Mouse (Mus musculus) forebrain, embryonic 16.5 days (tissue): ENCODE measurements around the gene Zswim8. TPM values are rescaled to one million over a fixed set of nuclear protein-coding genes. Genes with fewer than 3 reads are reported as not detected.
A peak's percentile ranks its signal among the peaks of the same experiment; 100 is the strongest.
"Not testable (repeated sequence)": the region's sequence is repeated elsewhere in the genome, so short reads cannot be mapped to it uniquely, and the experiment has no call there.

Source experiments
- ATAC-seq: fragments of 200-750 bp; cut with Nextera tagmentation; 2 replicates; pipeline ENCODE4 v1.8.0; 2017; ENCODE audit warnings: mild to moderate bottlenecking, moderate library complexity
- H3K27ac ChIP-seq: fragments of 300-500 bp; sonication (generic); 2 replicates; pipeline ENCODE4 v1.5.1; 2014; ENCODE audit warnings: low read length, control low read depth
- H3K27me3 ChIP-seq: fragments of 300-500 bp; sonication (generic); replicated peaks from 2 replicates; pipeline ENCODE4 v1.6.1; 2014; ENCODE audit warnings: low read length; ENCODE audit not compliant: control insufficient read depth, insufficient read depth
- H3K36me3 ChIP-seq: fragments of 300-500 bp; sonication (generic); 2 replicates; pipeline ENCODE4 v1.6.1; 2014; ENCODE audit not compliant: control insufficient read depth, insufficient read depth
- H3K4me1 ChIP-seq: fragments of 300-500 bp; sonication (generic); replicated peaks from 2 replicates; pipeline ENCODE4 v1.6.1; 2014; ENCODE audit warnings: low read length; ENCODE audit not compliant: control insufficient read depth, insufficient read depth
- H3K4me2 ChIP-seq: fragments of 300-500 bp; sonication (generic); 2 replicates; pipeline ENCODE4 v1.6.1; 2014; ENCODE audit warnings: mild to moderate bottlenecking, low read length, control low read depth
- H3K4me3 ChIP-seq: fragments of 300-500 bp; sonication (generic); replicated peaks from 2 replicates; pipeline ENCODE4 v1.5.1; 2014; ENCODE audit warnings: mild to moderate bottlenecking, low read length, control low read depth
- H3K9ac ChIP-seq: fragments of 300-500 bp; sonication (generic); replicated peaks from 2 replicates; pipeline ENCODE4 v1.6.1; 2014; ENCODE audit warnings: low read depth, low read length, control low read depth
- H3K9me3 ChIP-seq: fragments of 300-500 bp; sonication (generic); 2 replicates; pipeline ENCODE4 v1.6.1; 2016; ENCODE audit warnings: low read length; ENCODE audit not compliant: control insufficient read depth
- WGBS: fragments of 180-500 bp; shearing (Covaris S2); extraction: QIAGEN DNeasy Blood & Tissue Kit; methylation state at CpG from one replicate; pipeline ENCODE4 v1.1.7; 2014; 5-methylcytosine and 5-hydroxymethylcytosine counted together
- polyA plus RNA-seq: library from polyadenylated mRNA; unstranded; fragments of >200 nt; fragmentation: Nextera tagmentation; extraction: Ambion mirVana; gene quantifications from 2 replicates; pipeline ENCODE4 v1.2.1, GENCODE M21; 2015

The Zswim8 gene
- polyA plus RNA-seq, 1 experiment from 2014 or later, result 55.9 TPM

DNA sequence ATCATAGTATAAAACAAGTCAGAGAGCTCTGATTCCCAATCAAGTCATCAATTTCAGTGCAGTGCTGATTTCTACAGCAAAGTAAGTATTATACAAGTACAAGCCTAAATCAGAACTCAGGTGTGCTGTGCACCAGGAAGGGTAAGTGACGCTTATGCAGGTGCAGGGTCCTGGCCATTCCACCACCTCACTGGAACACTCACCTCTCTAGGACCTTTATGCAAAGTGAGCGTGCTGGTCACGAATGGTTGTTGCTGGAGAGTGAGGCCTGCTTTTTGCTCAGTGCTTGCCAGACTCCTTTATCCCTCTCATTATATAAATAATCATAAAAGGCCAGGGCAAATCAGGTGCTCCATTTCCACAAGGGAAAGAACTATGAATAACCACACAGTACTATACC, 7.0 kb upstream of the Zswim8 start:
- Histone ChIP-seq H3K27ac (no peak overlapping the region), H3K4me3 (no peak overlapping the region), H3K4me1 (peaks cover 63% of the 10 kb centered on the region), H3K4me2 (no peak overlapping the region), H3K36me3 (no peaks in the 10 kb centered on the region), H3K27me3 (no peaks in the 10 kb centered on the region), H3K9me3 (no peaks in the 10 kb centered on the region), H3K9ac (no peak overlapping the region)
- ATAC-seq, result no peak
- WGBS, result 90% methylated on average over 3 of the region's 3 CpGs

DNA sequence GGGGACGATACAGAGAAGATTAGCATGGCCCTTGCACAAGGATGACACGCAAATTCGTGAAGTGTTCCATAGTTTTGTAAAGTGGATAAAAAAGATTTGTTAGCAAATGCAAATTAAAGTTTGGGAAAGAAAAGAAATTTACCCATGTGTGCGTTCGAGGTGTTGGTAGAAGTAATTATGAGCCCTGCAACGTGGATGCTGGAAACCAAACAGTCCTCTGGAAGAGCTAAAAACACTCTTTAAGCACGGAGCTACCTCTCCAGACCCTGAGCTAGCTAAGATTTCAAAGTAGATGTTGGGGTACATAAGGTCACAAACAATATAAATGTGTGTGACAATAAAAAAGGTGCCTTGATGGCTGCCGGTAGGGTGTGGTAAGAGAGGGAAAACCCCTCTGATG, 5.8 kb upstream of the Zswim8 start:
- Histone ChIP-seq H3K4me1 (peaks cover 54% of the 10 kb centered on the region), H3K9ac (no peak overlapping the region; the same call in 1 of the 2 replicates), H3K36me3 (no peaks in the 10 kb centered on the region), H3K4me2 (peak overlapping the region; percentile 64), H3K27ac (no peak overlapping the region), H3K4me3 (peak overlapping the region; percentile 82; the same call in 1 of the 2 replicates), H3K9me3 (no peaks in the 10 kb centered on the region), H3K27me3 (no peaks in the 10 kb centered on the region)
- WGBS, result 73% methylated on average over 8 of the region's 8 CpGs
- no peak for ATAC-seq

DNA sequence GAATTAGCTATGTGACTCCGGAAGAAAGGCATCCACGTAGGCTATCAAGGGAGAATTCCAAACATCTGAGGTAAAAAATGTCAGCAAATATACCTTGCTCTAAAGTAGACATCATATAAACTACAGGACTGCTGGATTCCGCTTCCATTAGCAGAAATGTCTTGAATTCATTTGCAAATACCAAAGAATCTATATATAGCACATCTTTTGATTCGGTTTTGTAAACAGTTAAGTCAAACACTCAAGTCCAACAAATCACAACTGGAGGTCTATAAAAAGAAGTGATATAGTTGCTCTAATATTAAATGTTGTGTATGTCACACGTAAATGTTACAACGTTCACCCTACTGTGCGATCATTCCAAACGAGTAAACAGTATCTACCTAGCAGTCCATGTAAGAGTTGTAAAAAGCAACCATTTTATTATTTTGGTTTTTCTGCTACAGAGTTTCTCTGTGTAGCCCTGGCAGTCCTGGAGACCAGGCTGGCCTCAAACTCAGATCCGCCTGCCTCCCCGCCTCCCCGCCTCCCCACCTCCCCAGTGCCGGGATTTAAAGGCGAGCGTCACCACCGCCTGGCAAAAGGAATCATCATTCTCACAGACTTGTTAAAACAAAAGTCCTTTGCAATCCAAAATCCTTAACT, 5.1 kb upstream of the Zswim8 start:
- Histone ChIP-seq H3K4me2 (peak overlapping the region; percentile 64), H3K36me3 (no peaks in the 10 kb centered on the region), H3K27ac (peak overlapping the region; percentile 92), H3K4me1 (peaks cover 50% of the 10 kb centered on the region), H3K4me3 (peak overlapping the region; percentile 82), H3K9me3 (no peaks in the 10 kb centered on the region), H3K27me3 (no peaks in the 10 kb centered on the region), H3K9ac (peak overlapping the region; percentile 87)
- 13% methylated on average over 15 of the region's 15 CpGs for WGBS
- ATAC-seq, result peak; percentile 26

DNA sequence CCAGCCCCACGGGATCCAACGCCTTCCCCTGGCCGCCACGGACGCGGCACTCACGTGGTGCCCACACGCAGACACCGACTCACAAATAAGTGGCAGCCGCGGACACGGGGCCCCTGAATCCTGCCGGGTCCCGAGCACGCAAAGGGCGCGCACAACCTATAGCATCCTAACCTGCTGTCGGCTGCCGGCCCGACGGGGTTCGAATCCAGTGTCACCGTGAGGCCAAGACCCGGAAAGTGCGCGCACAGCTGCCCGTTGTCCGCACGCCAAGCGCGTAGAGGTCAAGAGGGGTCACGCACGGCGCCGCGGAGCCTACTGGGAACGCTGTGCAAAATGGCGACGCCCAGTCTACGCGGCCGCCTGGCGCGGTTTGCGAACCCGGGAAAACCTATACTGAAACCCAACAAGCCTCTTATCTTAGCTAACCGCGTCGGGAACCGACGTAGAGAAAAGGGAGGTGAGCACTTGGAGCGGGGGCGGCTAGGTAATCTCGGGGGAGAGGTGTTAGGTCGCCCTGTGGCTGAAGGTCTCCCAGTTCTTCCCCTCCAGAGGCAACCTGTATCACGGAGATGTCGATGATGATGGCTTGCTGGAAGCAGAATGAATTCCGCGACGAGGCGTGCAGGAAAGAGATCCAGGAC, 4.5 kb upstream of the Zswim8 start, which contains the start of gene Chchd1:
Gene Chchd1, plus strand, starts transcription at position 266 of the 641 bp plus-strand sequence.
- WGBS, result under 1% methylated on average over 61 of the region's 61 CpGs
- peak within 1 kb of the TSS; percentile 82 for H3K4me3 ChIP-seq
- H3K9ac ChIP-seq, result peak within 1 kb of the TSS; percentile 87
- peak within 1 kb of the TSS; percentile 64 for H3K4me2 ChIP-seq
- no peaks in the 10 kb centered on the region for H3K27me3 ChIP-seq
- H3K9me3 ChIP-seq, result no peaks in the 10 kb centered on the region
- H3K36me3 ChIP-seq, result no peaks in the 10 kb centered on the region
- H3K27ac ChIP-seq, result peak within 1 kb of the TSS; percentile 92
- peak; percentile 64 for ATAC-seq
- peaks cover 43% of the 10 kb centered on the region for H3K4me1 ChIP-seq

DNA sequence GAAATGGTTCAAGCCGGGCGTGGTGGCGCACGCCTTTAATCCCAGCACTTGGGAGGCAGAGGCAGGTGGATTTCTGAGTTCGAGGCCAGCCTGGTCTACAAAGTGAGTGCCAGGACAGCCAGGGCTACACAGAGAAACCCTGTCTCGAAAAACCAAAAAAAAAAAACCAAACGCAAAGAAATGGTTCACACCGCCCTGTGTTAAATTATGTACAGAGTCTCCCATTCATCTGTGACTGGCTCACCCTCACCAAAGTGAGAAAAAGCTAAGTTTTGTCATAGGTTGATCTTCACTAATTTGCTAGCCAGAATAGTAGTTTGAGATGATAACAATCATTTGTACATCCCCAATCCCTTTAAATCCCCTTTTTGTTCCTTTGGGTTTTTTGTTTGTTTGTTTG, 3.9 kb upstream of the Zswim8 start:
- Histone ChIP-seq H3K4me1 (peaks cover 41% of the 10 kb centered on the region), H3K27ac (peak overlapping the region; percentile 92), H3K4me3 (peak overlapping the region; percentile 82), H3K4me2 (peak overlapping the region; percentile 64), H3K9ac (peak overlapping the region; percentile 87)
- H3K36me3 ChIP-seq, H3K27me3 ChIP-seq, ATAC-seq, H3K9me3 ChIP-seq: not testable (repeated sequence)
- 10% methylated on average over 8 of the region's 8 CpGs for WGBS

DNA sequence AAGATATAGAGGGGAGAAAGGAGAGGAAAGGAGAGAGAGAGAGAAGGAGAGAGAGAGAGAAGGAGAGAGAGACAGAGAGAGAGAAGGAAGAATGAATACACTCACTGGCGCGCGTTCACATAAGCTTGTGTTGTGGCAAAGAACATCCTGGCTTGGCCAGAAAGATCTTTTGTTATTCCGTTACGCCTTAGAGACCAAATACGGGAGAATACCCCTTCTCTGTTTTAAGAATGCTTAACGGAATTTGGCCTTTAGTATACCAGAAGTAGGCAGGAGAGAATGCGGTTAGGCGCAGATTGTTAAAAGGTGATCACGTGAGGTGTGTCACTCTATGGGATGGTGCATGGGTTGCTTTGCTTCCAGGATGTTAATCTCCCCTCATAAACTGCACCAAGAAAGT, 887 bp downstream of the Zswim8 start:
- 4% methylated on average over 10 of the region's 10 CpGs for WGBS
- no peaks in the 10 kb centered on the region for H3K27me3 ChIP-seq
- ATAC-seq, result no peak
- H3K9me3 ChIP-seq, result no peaks in the 10 kb centered on the region
- peak overlapping the region; percentile 85 for H3K4me2 ChIP-seq
- H3K27ac ChIP-seq, result peak overlapping the region; percentile 84
- peak overlapping the region; percentile 99 for H3K9ac ChIP-seq
- peak overlapping the region; percentile 100 for H3K4me3 ChIP-seq
- H3K36me3 ChIP-seq, result peaks cover 12% of the 10 kb centered on the region
- H3K4me1 ChIP-seq, result peaks cover 24% of the 10 kb centered on the region

DNA sequence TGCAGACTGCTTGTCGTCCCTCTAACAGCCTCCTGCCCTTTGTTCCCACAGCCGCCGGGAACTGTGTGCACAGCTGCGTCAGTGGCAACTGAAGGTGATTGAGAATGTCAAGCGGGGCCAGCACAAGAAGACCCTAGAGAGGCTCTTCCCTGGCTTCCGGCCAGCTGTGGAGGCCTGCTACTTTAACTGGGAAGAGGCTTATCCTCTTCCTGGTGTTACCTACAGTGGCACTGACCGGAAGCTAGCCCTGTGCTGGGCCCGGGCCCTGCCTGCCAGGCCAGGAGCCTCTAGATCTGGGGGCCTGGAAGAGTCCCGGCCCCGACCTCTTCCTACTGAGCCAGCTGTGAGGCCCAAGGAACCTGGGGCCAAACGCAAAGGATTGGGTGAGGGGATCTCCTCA, 6.5 kb downstream of the Zswim8 start:
- ATAC-seq, result no peak
- Histone ChIP-seq H3K9me3 (no peaks in the 10 kb centered on the region), H3K36me3 (peaks cover 53% of the 10 kb centered on the region), H3K4me3 (no peak overlapping the region), H3K4me2 (no peak overlapping the region), H3K9ac (no peak overlapping the region), H3K27me3 (no peaks in the 10 kb centered on the region), H3K27ac (no peak overlapping the region), H3K4me1 (peaks cover 9% of the 10 kb centered on the region)
- 81% methylated on average over 11 of the region's 11 CpGs for WGBS

DNA sequence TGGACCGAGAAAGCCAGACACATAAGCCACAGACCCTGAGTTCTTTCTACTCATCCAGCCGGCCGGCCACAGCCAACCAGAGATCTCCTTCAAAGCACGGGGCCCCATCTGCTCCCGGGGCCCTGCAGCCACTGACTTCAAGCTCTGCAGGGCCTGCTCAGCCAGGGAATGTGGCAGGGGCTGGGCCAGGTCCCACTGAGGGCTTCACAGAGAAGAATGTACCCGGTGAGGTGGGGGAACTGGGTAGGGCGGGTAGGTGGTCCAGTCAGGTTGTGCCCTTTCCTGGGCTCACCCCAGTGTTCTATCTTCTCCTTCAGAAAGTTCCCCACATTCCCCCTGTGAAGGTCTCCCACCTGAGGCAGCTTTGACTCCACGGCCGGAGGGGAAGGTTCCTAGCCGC, 11.1 kb downstream of the Zswim8 start:
- no peak overlapping the region for H3K9ac ChIP-seq
- no peak overlapping the region for H3K27ac ChIP-seq
- no peak overlapping the region for H3K4me3 ChIP-seq
- H3K36me3 ChIP-seq, result peaks cover 64% of the 10 kb centered on the region
- no peaks in the 10 kb centered on the region for H3K4me1 ChIP-seq
- H3K4me2 ChIP-seq, result no peak overlapping the region
- ATAC-seq, result no peak
- no peaks in the 10 kb centered on the region for H3K27me3 ChIP-seq
- H3K9me3 ChIP-seq, result no peaks in the 10 kb centered on the region
- 92% methylated on average over 10 of the region's 10 CpGs for WGBS

DNA sequence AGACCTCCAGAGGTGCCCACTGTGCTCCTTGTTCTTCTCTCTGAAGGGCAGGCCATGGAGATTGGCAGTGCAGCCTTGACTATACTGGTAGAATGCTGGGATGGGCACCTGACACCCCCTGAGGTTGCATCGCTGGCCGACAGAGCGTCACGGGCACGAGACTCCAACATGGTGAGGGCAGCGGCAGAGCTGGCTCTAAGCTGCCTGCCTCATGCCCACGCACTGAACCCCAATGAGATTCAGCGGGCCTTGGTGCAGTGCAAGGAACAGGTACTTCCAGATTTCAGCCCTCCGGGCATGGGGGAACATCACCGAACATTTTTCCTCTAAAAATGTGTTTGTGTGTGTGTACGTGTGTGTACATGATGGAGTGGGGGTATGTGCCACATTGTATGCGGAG, 12.4 kb downstream of the Zswim8 start:
- no peak for ATAC-seq
- peaks cover 56% of the 10 kb centered on the region for H3K36me3 ChIP-seq
- WGBS, result 97% methylated on average over 12 of the region's 12 CpGs
- H3K4me3 ChIP-seq, result no peak overlapping the region
- H3K9me3 ChIP-seq, result no peaks in the 10 kb centered on the region
- no peaks in the 10 kb centered on the region for H3K4me1 ChIP-seq
- H3K27me3 ChIP-seq, result no peaks in the 10 kb centered on the region
- H3K4me2 ChIP-seq, result no peak overlapping the region
- H3K9ac ChIP-seq, result no peak overlapping the region
- no peak overlapping the region for H3K27ac ChIP-seq
